Mouse (Mus musculus): Measurements from ENCODE around the gene Fgd3. TPM values are rescaled to one million over a fixed set of nuclear protein-coding genes. Genes with fewer than 3 reads are reported as not detected.

Gene Fgd3
- polyA plus RNA-seq, 1 experiment from 2014 or later, result 0.37 TPM

- Histone ChIP-seq H3K4me2 (replicated peaks; ENCODE audit: low read depth, low read length) (no peak overlapping the region), H3K9me3 (ENCODE audit: low read length) (no peaks in the 10 kb centered on the region), H3K9ac (replicated peaks; ENCODE audit: low read depth) (no peak overlapping the region), H3K4me3 (ENCODE audit: low read depth, low read length) (no peak overlapping the region), H3K27ac (ENCODE audit: low read length) (no peak overlapping the region), H3K36me3 (ENCODE audit: insufficient read depth, low read length) (no peaks in the 10 kb centered on the region), H3K4me1 (ENCODE audit: insufficient read depth, low read depth, low read length) (no peaks in the 10 kb centered on the region), H3K27me3 (replicated peaks; ENCODE audit: insufficient read depth, low read length) (no peaks in the 10 kb centered on the region)
- ATAC-seq (no peak), DNase-seq (ENCODE audit: low spot score) (no peak)
- no peak for TF ChIP-seq CTCF (IDR thresholded peaks at IDR 0.05)
- TF ChIP-seq EP300 (IDR thresholded peaks at IDR 0.05), result no peak
- 76% methylated on average over 12 of the region's 12 CpGs for WGBS
Measured at GRCm38 (mm10) chr13:49335077-49335982, 15.2 kb upstream of the Fgd3 start.

GRCm38 (mm10) chr13:49333250-49333649 is 13.1 kb upstream of the Fgd3 start:
- Histone ChIP-seq H3K27ac (ENCODE audit: low read length) (no peak overlapping the region), H3K9me3 (ENCODE audit: low read length) (no peaks in the 10 kb centered on the region), H3K4me2 (replicated peaks; ENCODE audit: low read depth, low read length) (no peak overlapping the region), H3K4me1 (ENCODE audit: insufficient read depth, low read depth, low read length) (no peaks in the 10 kb centered on the region), H3K36me3 (ENCODE audit: insufficient read depth, low read length) (no peaks in the 10 kb centered on the region), H3K27me3 (replicated peaks; ENCODE audit: insufficient read depth, low read length) (no peaks in the 10 kb centered on the region), H3K4me3 (ENCODE audit: low read depth, low read length) (no peak overlapping the region), H3K9ac (replicated peaks; ENCODE audit: low read depth) (no peak overlapping the region)
- no peak for TF ChIP-seq CTCF (IDR thresholded peaks at IDR 0.05)
- no peak for TF ChIP-seq EP300 (IDR thresholded peaks at IDR 0.05)
- WGBS, result 62% methylated on average over 2 of the region's 2 CpGs
- no peak for ATAC-seq
- DNase-seq (ENCODE audit: low spot score), result no peak

DNA sequence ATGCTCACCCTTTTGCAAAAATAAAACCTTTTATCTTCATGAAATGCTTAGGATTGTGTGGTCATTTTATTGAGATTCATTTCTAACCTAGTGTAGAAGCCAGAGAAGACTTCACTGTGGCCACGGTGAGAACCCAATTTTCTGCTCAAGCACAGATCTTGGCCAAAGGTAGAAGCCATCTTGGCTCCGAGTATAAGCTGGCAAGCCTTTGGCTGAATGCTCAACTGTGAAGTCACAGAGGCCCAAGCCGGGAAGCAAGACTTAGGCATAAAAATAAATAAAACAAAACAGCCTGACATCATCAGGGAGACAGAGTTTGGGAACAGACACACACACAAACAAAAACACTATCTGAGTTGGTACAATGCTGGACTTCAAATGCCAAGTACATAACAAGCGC is 8.0 kb upstream of the Fgd3 start:
- Histone ChIP-seq H3K9me3 (ENCODE audit: low read length) (no peaks in the 10 kb centered on the region), H3K4me2 (replicated peaks; ENCODE audit: low read depth, low read length) (no peak overlapping the region), H3K4me3 (ENCODE audit: low read depth, low read length) (no peak overlapping the region), H3K36me3 (ENCODE audit: insufficient read depth, low read length) (no peaks in the 10 kb centered on the region), H3K4me1 (ENCODE audit: insufficient read depth, low read depth, low read length) (no peaks in the 10 kb centered on the region), H3K27ac (ENCODE audit: low read length) (no peak overlapping the region), H3K27me3 (replicated peaks; ENCODE audit: insufficient read depth, low read length) (no peaks in the 10 kb centered on the region), H3K9ac (replicated peaks; ENCODE audit: low read depth) (no peak overlapping the region)
- WGBS, result 66% methylated on average over 4 of the region's 4 CpGs
- ATAC-seq (no peak), DNase-seq (ENCODE audit: low spot score) (no peak)
- TF ChIP-seq CTCF (IDR thresholded peaks at IDR 0.05) (no peak), EP300 (IDR thresholded peaks at IDR 0.05) (no peak)

DNA sequence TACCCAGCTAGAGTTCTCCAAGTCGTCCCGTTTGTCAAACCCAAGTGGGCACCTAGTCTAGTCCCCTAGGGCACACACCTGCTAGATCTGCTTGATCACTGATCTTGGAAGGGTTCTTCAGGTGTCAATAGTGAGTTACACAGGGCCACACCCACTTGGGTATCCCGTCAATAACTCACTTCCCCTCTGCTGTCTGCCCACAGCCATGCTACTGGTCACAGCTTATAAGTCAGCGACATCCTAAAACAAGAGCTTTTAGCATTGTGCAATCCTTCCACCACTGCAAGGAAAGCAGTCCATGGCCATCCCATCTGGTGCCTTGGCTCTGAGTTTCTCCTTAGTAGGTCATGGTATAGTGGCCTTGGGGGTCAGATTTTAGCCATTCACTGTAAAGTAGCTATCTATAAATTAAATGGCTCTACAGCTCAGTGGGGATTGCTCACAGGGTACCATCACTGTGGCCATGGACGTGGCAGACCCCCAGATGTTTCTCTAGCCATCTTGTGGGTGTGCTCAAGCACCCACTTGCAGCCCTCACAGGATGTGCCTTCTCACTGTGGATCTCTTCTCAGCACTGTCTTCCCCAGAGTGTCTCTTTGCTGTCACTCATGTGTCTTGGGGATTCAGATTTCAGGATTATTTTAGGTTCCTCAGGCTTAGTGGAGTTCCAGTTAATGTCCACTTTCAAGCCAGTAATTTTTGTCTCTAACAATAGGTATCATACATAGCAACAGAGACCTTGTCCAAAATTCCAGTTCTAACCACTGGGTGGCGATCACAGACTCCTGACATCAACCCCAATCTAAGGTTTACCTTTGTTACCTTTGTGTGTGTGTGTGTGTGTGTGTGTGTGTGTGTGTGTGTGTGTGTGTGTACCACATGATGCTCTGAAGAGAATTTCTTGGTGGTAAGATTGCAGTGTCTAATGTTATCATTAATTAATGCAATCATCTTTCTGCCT is 6.4 kb upstream of the Fgd3 start:
- H3K4me1 ChIP-seq (ENCODE audit: insufficient read depth, low read depth, low read length), result no peaks in the 10 kb centered on the region
- H3K4me3 ChIP-seq (ENCODE audit: low read depth, low read length), result no peak overlapping the region
- TF ChIP-seq EP300 (IDR thresholded peaks at IDR 0.05), result no peak
- peak; percentile 80 for TF ChIP-seq CTCF (IDR thresholded peaks at IDR 0.05)

DNA sequence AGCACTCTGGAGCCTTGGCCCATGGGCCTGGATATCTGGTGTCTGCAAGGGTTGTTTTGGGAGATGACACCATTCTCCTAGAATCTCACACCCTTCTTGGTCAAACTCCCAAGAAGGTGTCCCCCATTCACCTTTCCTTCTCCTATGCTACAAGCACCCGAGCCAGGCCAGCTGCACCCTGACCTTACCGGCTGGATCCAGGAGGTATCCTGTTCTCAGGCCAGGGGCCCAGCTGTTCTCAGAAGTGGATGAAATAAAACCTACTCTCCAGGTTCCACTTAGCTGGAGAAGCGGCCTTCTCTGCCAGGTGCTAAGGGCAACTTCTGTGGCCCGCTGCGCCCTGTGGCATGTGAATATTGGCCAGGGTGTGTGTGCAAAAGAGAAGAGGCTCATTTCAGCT is 4.8 kb upstream of the Fgd3 start:
- DNase-seq (ENCODE audit: low spot score) (no peak), ATAC-seq (no peak)
- TF ChIP-seq EP300 (IDR thresholded peaks at IDR 0.05), result no peak
- no peak for TF ChIP-seq CTCF (IDR thresholded peaks at IDR 0.05)
- no peaks in the 10 kb centered on the region for H3K27me3 ChIP-seq (replicated peaks; ENCODE audit: insufficient read depth, low read length)
- no peak overlapping the region for H3K27ac ChIP-seq (ENCODE audit: low read length)
- H3K36me3 ChIP-seq (ENCODE audit: insufficient read depth, low read length), result no peaks in the 10 kb centered on the region
- H3K4me3 ChIP-seq (ENCODE audit: low read depth, low read length), result no peak overlapping the region
- H3K9me3 ChIP-seq (ENCODE audit: low read length), result no peaks in the 10 kb centered on the region
- no peak overlapping the region for H3K4me2 ChIP-seq (replicated peaks; ENCODE audit: low read depth, low read length)
- WGBS, result 67% methylated on average over 5 of the region's 5 CpGs
- no peak overlapping the region for H3K9ac ChIP-seq (replicated peaks; ENCODE audit: low read depth)
- H3K4me1 ChIP-seq (ENCODE audit: insufficient read depth, low read depth, low read length), result no peaks in the 10 kb centered on the region

More for the DNA sequence above, 6.4 kb upstream of the Fgd3 start:
- 52% methylated on average over 6 of the region's 6 CpGs for WGBS
- Histone ChIP-seq H3K27me3 (replicated peaks; ENCODE audit: insufficient read depth, low read length) (no peaks in the 10 kb centered on the region), H3K9ac (replicated peaks; ENCODE audit: low read depth) (no peak overlapping the region), H3K4me2 (replicated peaks; ENCODE audit: low read depth, low read length) (no peak overlapping the region), H3K9me3 (ENCODE audit: low read length) (no peaks in the 10 kb centered on the region), H3K27ac (ENCODE audit: low read length) (no peak overlapping the region), H3K36me3 (ENCODE audit: insufficient read depth, low read length) (no peaks in the 10 kb centered on the region)
- ATAC-seq (0 out of 2 replicates have a peak, but pooled peaks have one; percentile 16), DNase-seq (ENCODE audit: low spot score) (peak; percentile 54)

DNA sequence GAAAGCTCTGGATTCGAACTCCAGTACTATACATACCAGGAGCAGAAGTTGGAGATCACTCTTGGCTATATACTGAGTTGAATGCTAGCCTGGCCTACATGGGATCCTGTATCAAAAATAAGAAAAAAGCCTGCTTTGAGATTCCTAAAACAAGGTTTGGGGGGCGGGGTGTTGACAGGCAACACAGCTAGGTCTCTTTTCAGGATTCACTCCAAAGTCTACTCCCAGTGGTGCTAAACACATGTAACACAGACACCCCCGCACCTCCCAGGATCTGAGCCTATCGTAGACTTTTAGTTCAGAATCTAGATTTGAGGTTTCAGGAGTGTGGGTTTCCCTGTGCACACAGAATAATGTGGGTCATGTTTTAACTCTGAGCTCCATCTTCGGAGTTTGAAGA is 2.6 kb upstream of the Fgd3 start:
- no peak overlapping the region for H3K4me3 ChIP-seq (ENCODE audit: low read depth, low read length)
- H3K4me1 ChIP-seq (ENCODE audit: insufficient read depth, low read depth, low read length), result no peaks in the 10 kb centered on the region; the same call in 1 of the 2 replicates
- no peak for DNase-seq (ENCODE audit: low spot score)
- no peaks in the 10 kb centered on the region for H3K27me3 ChIP-seq (replicated peaks; ENCODE audit: insufficient read depth, low read length)
- 91% methylated on average over 5 of the region's 5 CpGs for WGBS
- no peak overlapping the region for H3K9ac ChIP-seq (replicated peaks; ENCODE audit: low read depth)
- H3K27ac ChIP-seq (ENCODE audit: low read length), result no peak overlapping the region
- H3K4me2 ChIP-seq (replicated peaks; ENCODE audit: low read depth, low read length), result no peak overlapping the region
- H3K36me3 ChIP-seq (ENCODE audit: insufficient read depth, low read length), result no peaks in the 10 kb centered on the region
- H3K9me3 ChIP-seq (ENCODE audit: low read length), result no peaks in the 10 kb centered on the region
- no peak for ATAC-seq
- no peak for TF ChIP-seq EP300 (IDR thresholded peaks at IDR 0.05)
- no peak for TF ChIP-seq CTCF (IDR thresholded peaks at IDR 0.05)

All from lung, postnatal 0 days (tissue).